Mouse (Mus musculus): ENCODE measurements around the gene Gm20831. TPM values are rescaled to one million over a fixed set of nuclear protein-coding genes. Genes with fewer than 3 reads are reported as not detected.
"Not testable (repeated sequence)": the region's sequence is repeated elsewhere in the genome, so short reads cannot be mapped to it uniquely, and the experiment has no call there.

Gm20831 gene
- not detected in 2 replicates for polyA plus RNA-seq (2012; rRNA removed)

GRCm38 (mm10) chrY:17874441-17874840 is at the start of gene Gm20831, which contains the start of gene Gm20772:
TSS of gene Gm20831 (plus strand) at chrY:17874741.
TSS of gene Gm20772 (plus strand) at chrY:17874741.
- H3K4me1 ChIP-seq (ENCODE audit: control insufficient read depth, insufficient read depth, insufficient read length, low read length); H3K4me3 ChIP-seq (ENCODE audit: low read depth, low read length); H3K27me3 ChIP-seq (ENCODE audit: control insufficient read depth, insufficient read depth, low read length); H3K36me3 ChIP-seq (ENCODE audit: control insufficient read depth, insufficient read depth, low read length); H3K27ac ChIP-seq (ENCODE audit: insufficient read depth, low read depth, low read length): not testable (repeated sequence)

- H3K36me3 ChIP-seq (ENCODE audit: control insufficient read depth, insufficient read depth, low read length); H3K4me1 ChIP-seq (ENCODE audit: control insufficient read depth, insufficient read depth, insufficient read length, low read length); H3K4me3 ChIP-seq (ENCODE audit: low read depth, low read length); H3K27ac ChIP-seq (ENCODE audit: insufficient read depth, low read depth, low read length); H3K27me3 ChIP-seq (ENCODE audit: control insufficient read depth, insufficient read depth, low read length): not testable (repeated sequence)
- WGBS, result no CpG with 5 or more reads among the region's 3 CpGs
Observed at GRCm38 (mm10) chrY:17846166-17846565, 28.4 kb upstream of the Gm20831 start, which contains the start of gene Gm21904. TSS of gene Gm21904 (minus strand) at chrY:17846266.

- not testable (repeated sequence) for H3K36me3 ChIP-seq (ENCODE audit: control insufficient read depth, insufficient read depth, low read length); H3K4me1 ChIP-seq (ENCODE audit: control insufficient read depth, insufficient read depth, insufficient read length, low read length); H3K27me3 ChIP-seq (ENCODE audit: control insufficient read depth, insufficient read depth, low read length); H3K4me3 ChIP-seq (ENCODE audit: low read depth, low read length); H3K27ac ChIP-seq (ENCODE audit: insufficient read depth, low read depth, low read length)
- no CpG with 5 or more reads among the region's 1 CpGs for WGBS
Observed at GRCm38 (mm10) chrY:17937230-17937629, 62.7 kb downstream of the Gm20831 start, which contains the start of gene Srsy. TSS of gene Srsy (minus strand) at chrY:17937330.

Other genes with a start within 250 kb of the Gm20831 start
- not detected in 2 replicates for gene Gm21904, start 28.5 kb upstream of the Gm20831 start, polyA plus RNA-seq (2012; rRNA removed)
- gene Gm20772, start within 50 bp of the Gm20831 start, polyA plus RNA-seq (2012; rRNA removed), result not detected in 2 replicates
- not detected in 2 replicates for gene Srsy, start 62.6 kb downstream of the Gm20831 start, polyA plus RNA-seq (2012; rRNA removed)
- gene Gm21764, start 187.1 kb downstream of the Gm20831 start, polyA plus RNA-seq (2012; rRNA removed), result not detected in 2 replicates
- not detected in 2 replicates for gene Ssty1, start 214.4 kb downstream of the Gm20831 start, polyA plus RNA-seq (2012; rRNA removed)